Mouse (Mus musculus) CH12.LX (cell line): ENCODE measurements at regions not wholly inside any gene's neighbourhood (a gene's known extent, or its start where the extent isn't known, plus 50 kb on each side); places are given as distances from the start of the nearest gene placed in this dataset.

Experiments used
- DNase-seq: peaks from one replicate; pipeline ENCODE4 v3.0.0-alpha.2; 2013; ENCODE audit errors: extremely low read depth
- H3K27ac ChIP-seq: 2 replicates; pipeline ENCODE4 v1.5.1; 2012; ENCODE audit warnings: low read depth, mild to moderate bottlenecking, control low read depth, moderate library complexity; ENCODE audit not compliant: insufficient read depth
- H3K27me3 ChIP-seq: replicated peaks from 2 replicates; pipeline ENCODE3; 2012; ENCODE audit warnings: inconsistent platforms
- H3K36me3 ChIP-seq, 2 experiments: replicated peaks in 1 of 2; 2 replicates each; pipeline versions ENCODE3 to v1.6.1; 2012; ENCODE audit warnings: inconsistent platforms in 1 of 2, low read length in 1 of 2, mild to moderate bottlenecking in 1 of 2, mixed read lengths in 1 of 2, moderate library complexity in 1 of 2; ENCODE audit not compliant: control insufficient read depth in 1 of 2, insufficient read depth in 1 of 2
- H3K4me1 ChIP-seq, 2 experiments: 2 replicates each; pipeline ENCODE4 v1.6.1; 2012; ENCODE audit warnings: inconsistent platforms in 1 of 2, moderate library complexity in 1 of 2; ENCODE audit not compliant: insufficient read depth in 2 of 2, control insufficient read depth in 1 of 2
- H3K4me2 ChIP-seq: 2 replicates; pipeline ENCODE4 v1.6.1; 2012; ENCODE audit warnings: low read depth, mild to moderate bottlenecking, control low read depth; ENCODE audit not compliant: poor library complexity, insufficient read depth, severe bottlenecking
- H3K4me3 ChIP-seq, 3 experiments: fragments of 150-350 bp in 1 of 3; sonication (generic) in 1 of 3; replicated peaks in 1 of 3; 2 replicates each; pipeline versions ENCODE3 to v1.5.1; 2011 to 2012; ENCODE audit warnings: low read depth in 2 of 3, low read length in 2 of 3, mild to moderate bottlenecking in 2 of 3, moderate library complexity in 2 of 3, control low read depth in 1 of 3, improper control_type of control experiment in 1 of 3, inconsistent platforms in 1 of 3, mixed read lengths in 1 of 3; ENCODE audit not compliant: poor library complexity in 1 of 3
- H3K79me2 ChIP-seq: replicated peaks from 2 replicates; pipeline ENCODE4 v1.6.1; 2012; ENCODE audit warnings: mild to moderate bottlenecking, moderate library complexity; ENCODE audit not compliant: control insufficient read depth, poor library complexity, insufficient read depth, severe bottlenecking; ENCODE audit errors: extremely low read depth
- H3K9ac ChIP-seq: 2 replicates; pipeline ENCODE4 v1.6.1; 2012; ENCODE audit warnings: low read depth, mild to moderate bottlenecking, control low read depth, moderate library complexity; ENCODE audit not compliant: insufficient read depth
- H3K9me3 ChIP-seq: replicated peaks from 2 replicates; pipeline ENCODE3; 2012; ENCODE audit warnings: low read length, inconsistent platforms, mixed read lengths
- BHLHE40 ChIP-seq: IDR thresholded peaks from 2 replicates; pipeline ENCODE4 v1.6.1; 2011; ENCODE audit warnings: mild to moderate bottlenecking, low read depth, low read length, improper control_type of control experiment
- CHD1 ChIP-seq: IDR thresholded peaks from 2 replicates; pipeline ENCODE4 v1.6.1; 2012; ENCODE audit warnings: low read depth, low read length, improper control_type of control experiment, inconsistent platforms
- E2F4 ChIP-seq: IDR thresholded peaks from 2 replicates; pipeline ENCODE4 v1.6.1; 2011; ENCODE audit warnings: low read depth, low read length, improper control_type of control experiment; ENCODE audit not compliant: insufficient replicate concordance
- JUN ChIP-seq: IDR thresholded peaks from 2 replicates; pipeline ENCODE4 v1.6.1; 2011; ENCODE audit warnings: low read depth, mild to moderate bottlenecking, low read length, improper control_type of control experiment, moderate library complexity; ENCODE audit not compliant: insufficient read depth
- JUND ChIP-seq: conservative IDR thresholded peaks from 2 replicates; pipeline ENCODE4 v1.6.1; 2011; ENCODE audit warnings: low read depth, low read length, improper control_type of control experiment
- KAT2A ChIP-seq: IDR thresholded peaks from 2 replicates; pipeline ENCODE4 v1.6.1; 2012; ENCODE audit warnings: low read length, improper control_type of control experiment, inconsistent platforms; ENCODE audit not compliant: insufficient replicate concordance
- MAX ChIP-seq: IDR thresholded peaks from 2 replicates; pipeline ENCODE4 v1.6.1; 2011; ENCODE audit warnings: low read length, improper control_type of control experiment
- MEF2A ChIP-seq: IDR thresholded peaks from 2 replicates; pipeline ENCODE4 v1.6.1; 2014; ENCODE audit warnings: low read depth, mild to moderate bottlenecking, inconsistent platforms, low read length, improper control_type of control experiment, borderline replicate concordance
- MXI1 ChIP-seq: IDR thresholded peaks from 2 replicates; pipeline ENCODE4 v1.6.1; 2011; ENCODE audit warnings: mild to moderate bottlenecking, low read depth, low read length, improper control_type of control experiment
- MYC ChIP-seq: IDR thresholded peaks from 2 replicates; pipeline ENCODE4 v1.6.1; 2011; ENCODE audit warnings: low read depth, mild to moderate bottlenecking, improper control_type of control experiment, low read length
- NELFE ChIP-seq: IDR thresholded peaks from 2 replicates; pipeline ENCODE4 v1.6.1; 2011; ENCODE audit warnings: low read depth, low read length, improper control_type of control experiment
- PAX5 ChIP-seq: IDR thresholded peaks from 2 replicates; pipeline ENCODE4 v1.6.1; 2012; ENCODE audit warnings: low read length, inconsistent platforms, mixed read lengths
- POLR2A ChIP-seq: IDR thresholded peaks from 2 replicates; pipeline ENCODE4 v1.6.1; 2011; ENCODE audit warnings: low read depth, mild to moderate bottlenecking, improper control_type of control experiment, low read length
- SIN3A ChIP-seq: IDR thresholded peaks from 2 replicates; pipeline ENCODE4 v1.6.1; 2012; ENCODE audit warnings: low read length, improper control_type of control experiment, inconsistent platforms
- TCF12 ChIP-seq: IDR thresholded peaks from 2 replicates; pipeline ENCODE4 v1.6.1; 2014; ENCODE audit warnings: low read depth, mild to moderate bottlenecking, inconsistent platforms, low read length, improper control_type of control experiment
- USF1 ChIP-seq: IDR thresholded peaks from 2 replicates; pipeline ENCODE4 v1.6.1; 2014; ENCODE audit warnings: low read depth, mild to moderate bottlenecking, inconsistent platforms, low read length, improper control_type of control experiment
- USF2 ChIP-seq: conservative IDR thresholded peaks from 2 replicates; pipeline ENCODE4 v1.6.1; 2011; ENCODE audit warnings: low read depth, low read length, improper control_type of control experiment
- ZC3H11A ChIP-seq: IDR thresholded peaks from 2 replicates; pipeline ENCODE4 v1.6.1; 2012; ENCODE audit warnings: low read depth, mild to moderate bottlenecking, inconsistent platforms, low read length, improper control_type of control experiment
- ZKSCAN1 ChIP-seq: IDR thresholded peaks from 2 replicates; pipeline ENCODE4 v1.6.1; 2012; ENCODE audit warnings: low read depth, inconsistent platforms, low read length, improper control_type of control experiment, borderline replicate concordance
- ZMIZ1 ChIP-seq: IDR thresholded peaks from 2 replicates; pipeline ENCODE4 v1.6.1; 2012; ENCODE audit warnings: low read depth, mild to moderate bottlenecking, inconsistent platforms, low read length, improper control_type of control experiment
- dilution Hi-C: fragments of 300-500 bp; cut with MboI; formaldehyde crosslinking; loops from 2 replicates; pipeline ENCODE4 v1.14.3; 2020; ENCODE audit warnings: low sequenced_read_pairs; ENCODE audit not compliant: extremely low pct_unique_long_range_greater_than_20kb, extremely low pct_ligation_motif_present
- in situ Hi-C: fragments of 300-500 bp; cut with MboI; formaldehyde crosslinking; loops from 3 replicates; pipeline ENCODE4 v1.14.3; 2019; ENCODE audit warnings: low sequenced_read_pairs, low pct_ligation_motif_present, low pct_unique_long_range_greater_than_20kb, mixed read lengths

DNA sequence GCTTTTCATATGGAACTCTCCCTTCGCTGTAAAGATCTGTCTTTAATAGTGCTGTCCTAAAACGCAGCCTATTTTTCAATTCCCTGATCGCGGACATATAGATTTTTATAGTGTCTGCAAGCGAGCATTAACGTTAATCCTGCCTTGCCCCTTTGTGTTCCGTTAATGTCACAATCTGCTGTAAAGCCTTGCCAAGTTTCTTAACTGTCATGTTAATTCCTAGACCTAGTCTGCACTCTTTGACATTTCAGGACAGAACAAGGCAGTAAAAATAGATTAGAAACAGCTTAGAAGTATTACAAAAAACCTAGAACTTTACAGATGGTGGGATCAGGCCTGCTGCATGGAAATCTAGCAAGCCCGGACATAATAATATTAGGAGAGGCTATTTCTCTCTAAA is 410.6 kb downstream of the Zfp536 start:
- TF ChIP-seq NELFE = no peak
- TF ChIP-seq MEF2A = no peak
- no peak for TF ChIP-seq ZKSCAN1
- no peak for TF ChIP-seq BHLHE40
- no peak for TF ChIP-seq KAT2A
- TF ChIP-seq USF1 = no peak
- no peak for TF ChIP-seq E2F4
- TF ChIP-seq MYC = no peak
- no peak for TF ChIP-seq USF2
- TF ChIP-seq ZMIZ1 = no peak
- TF ChIP-seq MAX = no peak
- TF ChIP-seq JUN = no peak
- no peak for TF ChIP-seq SIN3A
- TF ChIP-seq JUND = no peak
- no peak for TF ChIP-seq MXI1
- H3K9ac ChIP-seq = no peak overlapping the region
- H3K4me2 ChIP-seq = no peak overlapping the region
- H3K79me2 ChIP-seq = no peaks in the 10 kb centered on the region
- H3K9me3 ChIP-seq = peaks cover 72% of the 10 kb centered on the region
- no peak overlapping the region for H3K4me3 ChIP-seq
- H3K27ac ChIP-seq = no peak overlapping the region
- dilution Hi-C loops (no loop called here), in situ Hi-C loops (loop anchor here (10.0 to 25.0 kb wide), 3 partner anchors 792 to 1701 kb away; no protein-coding TSS in a partner anchor)
- H3K4me1 ChIP-seq = no peaks in the 10 kb centered on the region
- no peak for DNase-seq
- H3K27me3 ChIP-seq = no peaks in the 10 kb centered on the region
- H3K36me3 ChIP-seq = no peaks in the 10 kb centered on the region

DNA sequence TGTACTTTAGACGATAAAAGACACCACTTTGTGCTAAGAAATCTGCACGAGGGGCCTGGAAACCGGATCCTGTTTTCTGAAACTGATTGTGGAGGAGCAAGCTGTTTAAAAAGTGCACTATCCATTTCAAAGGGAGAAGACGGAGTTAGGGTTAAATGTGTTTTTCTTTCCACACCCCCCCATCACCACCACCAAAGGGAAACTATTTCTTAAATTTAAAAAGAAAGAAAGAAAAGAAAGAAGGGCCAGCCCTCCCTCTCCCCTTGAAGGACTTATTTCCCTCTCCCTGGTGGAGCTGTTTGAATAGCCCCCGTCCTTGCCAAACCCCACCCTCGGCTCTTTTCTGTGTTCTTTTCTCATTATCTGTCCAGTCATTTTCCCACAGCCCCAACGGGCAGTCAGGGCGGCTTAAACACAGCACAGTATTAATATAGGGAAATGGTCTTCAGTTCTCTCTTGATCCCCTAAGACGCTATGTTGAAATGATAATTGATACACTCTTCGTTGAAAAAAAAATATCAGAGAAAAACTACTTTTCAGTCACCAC is 409.7 kb downstream of the Zfp536 start:
- no peak overlapping the region for H3K27ac ChIP-seq
- no peaks in the 10 kb centered on the region for H3K79me2 ChIP-seq
- TF ChIP-seq NELFE (no peak), TCF12 (no peak), PAX5 (no peak), POLR2A (no peak), ZC3H11A (no peak), ZMIZ1 (no peak), CHD1 (no peak), USF2 (no peak)
- peaks cover 73% of the 10 kb centered on the region for H3K9me3 ChIP-seq
- H3K4me3 ChIP-seq = no peak overlapping the region
- no peaks in the 10 kb centered on the region for H3K27me3 ChIP-seq
- no peaks in the 10 kb centered on the region for H3K4me1 ChIP-seq
- H3K36me3 ChIP-seq = no peaks in the 10 kb centered on the region
- in situ Hi-C loops = loop anchor here (10.0 to 25.0 kb wide), 3 partner anchors 791 to 1701 kb away; no protein-coding TSS in a partner anchor
- DNase-seq = no peak
- H3K4me2 ChIP-seq = no peak overlapping the region
- no peak overlapping the region for H3K9ac ChIP-seq
- dilution Hi-C loops = no loop called here
